Mouse (Mus musculus): ENCODE measurements around the gene Agtrap.

DNA sequence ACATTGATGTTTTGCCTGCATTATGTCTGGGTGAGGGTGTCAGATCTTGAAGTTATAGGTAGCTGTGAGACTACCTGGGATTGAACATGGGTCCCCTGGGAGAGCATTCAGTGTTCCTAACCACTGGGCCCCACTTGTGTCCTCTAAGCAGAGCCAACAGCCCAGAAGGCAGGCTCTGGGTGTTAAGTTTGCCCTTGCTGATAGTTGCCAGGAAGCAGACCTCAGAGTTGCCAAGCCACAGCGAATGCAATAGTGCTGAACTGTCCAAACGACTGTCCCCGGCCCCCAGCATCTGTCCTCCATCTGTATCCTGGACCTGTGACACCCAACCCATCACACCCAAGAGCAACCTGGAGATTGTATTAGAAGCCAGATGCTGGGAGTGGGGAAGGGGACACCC lies 10.8 kb upstream of the Agtrap start:
- TF ChIP-seq CTCF (IDR thresholded peaks at IDR 0.05; ENCODE audit: low read depth, low read length) (no peak), POLR2A (IDR thresholded peaks at IDR 0.05; ENCODE audit: borderline replicate concordance, low read depth, low read length) (no peak)
